Mouse (Mus musculus) lung, postnatal 0 days (tissue): ENCODE data around the gene Mark2. TPM values are rescaled to one million over a fixed set of nuclear protein-coding genes. Genes with fewer than 3 reads are reported as not detected.

ENCODE experiments used
- ATAC-seq: fragments of 200-750 bp; cut with Nextera tagmentation; 2 replicates; pipeline ENCODE4 v1.8.0; 2017; ENCODE audit warnings: moderate library complexity
- DNase-seq: peaks from one replicate; pipeline ENCODE4 v3.0.0-alpha.2; 2016; ENCODE audit warnings: low spot score
- H3K27ac ChIP-seq: fragments of 300-500 bp; sonication (generic); 2 replicates; pipeline ENCODE4 v1.5.1; 2014; ENCODE audit warnings: antibody characterized with exemption, mild to moderate bottlenecking, low read length, mixed read lengths
- H3K27me3 ChIP-seq: fragments of 300-500 bp; sonication (generic); replicated peaks from 2 replicates; pipeline ENCODE4 v1.6.1; 2014; ENCODE audit warnings: low read length, mixed read lengths; ENCODE audit not compliant: insufficient read depth
- H3K36me3 ChIP-seq: fragments of 300-500 bp; sonication (generic); 2 replicates; pipeline ENCODE4 v1.6.1; 2014; ENCODE audit warnings: low read length, mixed read lengths; ENCODE audit not compliant: insufficient read depth
- H3K4me1 ChIP-seq: fragments of 300-500 bp; sonication (generic); 2 replicates; pipeline ENCODE4 v1.6.1; 2014; ENCODE audit warnings: antibody characterized with exemption, low read depth, low read length, mixed read lengths; ENCODE audit not compliant: insufficient read depth
- H3K4me2 ChIP-seq: fragments of 300-500 bp; sonication (generic); replicated peaks from 2 replicates; pipeline ENCODE4 v1.6.1; 2014; ENCODE audit warnings: low read depth, mild to moderate bottlenecking, low read length, moderate library complexity, mixed read lengths
- H3K4me3 ChIP-seq: fragments of 300-500 bp; sonication (generic); 2 replicates; pipeline ENCODE4 v1.5.1; 2014; ENCODE audit warnings: low read depth, low read length
- H3K9ac ChIP-seq: fragments of 300-500 bp; sonication (generic); replicated peaks from 2 replicates; pipeline ENCODE4 v1.6.1; 2014; ENCODE audit warnings: low read depth, mild to moderate bottlenecking
- H3K9me3 ChIP-seq: fragments of 300-500 bp; sonication (generic); 2 replicates; pipeline ENCODE4 v1.6.1; 2016; ENCODE audit warnings: low read length, mixed read lengths
- CTCF ChIP-seq: IDR thresholded peaks from 2 replicates; pipeline ENCODE4 v1.5.1; 2016; ENCODE audit warnings: antibody characterized with exemption, mild to moderate bottlenecking
- EP300 ChIP-seq: IDR thresholded peaks from 2 replicates; pipeline ENCODE4 v1.6.1; 2016; ENCODE audit warnings: antibody characterized with exemption, mild to moderate bottlenecking, control low read depth
- WGBS: fragments of 180-500 bp; shearing (Covaris S2); extraction: QIAGEN DNeasy Blood & Tissue Kit; methylation state at CpG from one replicate; pipeline ENCODE4 v1.1.7; 2014; 5-methylcytosine and 5-hydroxymethylcytosine counted together
- polyA plus RNA-seq: library from polyadenylated mRNA; unstranded; fragments of >200 nt; fragmentation: Nextera tagmentation; extraction: Ambion mirVana; gene quantifications from 2 replicates; pipeline ENCODE4 v1.2.1, GENCODE M21; 2015

Gene Mark2
- polyA plus RNA-seq, 1 experiment from 2014 or later = 29.8 TPM

DNA sequence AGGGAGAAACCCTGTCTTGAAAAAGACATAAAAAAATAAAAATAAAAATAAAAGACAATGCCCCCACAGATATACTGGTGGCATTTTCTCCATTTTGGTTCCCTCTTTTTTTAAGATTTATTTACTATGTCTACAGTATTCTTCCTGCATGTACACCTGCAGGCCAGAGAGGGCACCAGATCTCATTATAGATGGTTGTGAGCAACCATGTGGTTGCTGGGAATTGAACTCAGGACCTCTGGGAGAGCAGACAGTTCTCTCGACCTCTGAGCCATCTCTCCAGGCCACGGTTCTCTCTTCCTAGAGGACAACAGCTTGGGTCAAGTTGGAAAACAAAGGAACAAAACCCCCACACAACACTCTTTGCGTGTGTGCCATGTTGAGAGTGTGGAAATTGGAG, 79.7 kb downstream of the Mark2 start:
- Histone ChIP-seq H3K4me2 (no peak overlapping the region), H3K27me3 (no peaks in the 10 kb centered on the region), H3K9ac (no peak overlapping the region), H3K4me1 (no peaks in the 10 kb centered on the region; the same call in 1 of the 2 replicates), H3K4me3 (no peak overlapping the region), H3K9me3 (no peaks in the 10 kb centered on the region), H3K36me3 (no peaks in the 10 kb centered on the region), H3K27ac (no peak overlapping the region)
- TF ChIP-seq EP300 = no peak
- 91% methylated on average over 3 of the region's 3 CpGs for WGBS
- ATAC-seq = no peak
- no peak for DNase-seq

DNA sequence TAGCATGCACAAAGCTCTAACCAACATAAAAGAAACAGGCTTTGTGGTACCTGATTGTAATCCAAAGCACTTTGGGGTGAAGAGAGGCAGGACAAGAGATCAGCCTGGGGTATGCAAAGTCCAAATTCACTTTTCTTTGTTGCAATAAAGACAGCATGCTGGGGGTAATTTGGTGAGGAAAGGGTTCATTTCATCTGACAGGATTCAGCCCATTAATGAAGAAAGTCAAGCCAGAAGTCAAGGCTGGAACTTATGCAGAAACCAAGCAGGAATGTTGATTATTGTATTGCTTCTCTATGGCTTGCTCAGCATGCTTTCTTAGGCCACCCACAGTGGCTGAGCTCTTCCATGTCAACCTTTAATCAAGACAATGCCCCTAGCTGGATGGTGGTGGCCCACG, 80.2 kb downstream of the Mark2 start:
- no peaks in the 10 kb centered on the region for H3K36me3 ChIP-seq
- H3K27me3 ChIP-seq = no peaks in the 10 kb centered on the region
- TF ChIP-seq EP300 (no peak), CTCF (no peak)
- H3K27ac ChIP-seq = no peak overlapping the region
- no peak overlapping the region for H3K4me2 ChIP-seq
- 86% methylated on average over 1 of the region's 1 CpGs for WGBS
- no peak overlapping the region for H3K9ac ChIP-seq
- no peak overlapping the region for H3K4me3 ChIP-seq
- no peaks in the 10 kb centered on the region; the same call in 1 of the 2 replicates for H3K4me1 ChIP-seq
- no peaks in the 10 kb centered on the region for H3K9me3 ChIP-seq
- ATAC-seq (no peak), DNase-seq (no peak)

DNA sequence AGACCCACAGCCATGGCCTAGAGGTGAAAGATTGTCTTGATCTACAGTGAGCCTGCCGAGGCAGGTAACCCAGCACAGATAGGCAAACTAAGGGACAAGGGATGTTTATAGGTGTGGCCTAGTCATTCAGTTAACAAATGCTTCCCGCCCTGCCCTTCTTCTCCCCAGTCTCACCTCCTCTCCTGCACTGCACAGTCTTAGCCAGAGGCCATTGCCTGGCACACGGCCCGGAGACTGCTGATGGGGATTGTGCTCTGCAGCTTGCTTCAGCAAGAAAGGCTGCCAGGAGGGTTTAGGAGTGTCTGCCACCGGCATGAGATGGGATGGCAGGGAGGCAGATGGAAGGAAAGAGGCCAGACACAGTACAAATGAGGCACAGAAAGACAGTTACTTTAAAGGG, 83.8 kb downstream of the Mark2 start:
- Histone ChIP-seq H3K36me3 (no peaks in the 10 kb centered on the region), H3K9ac (no peak overlapping the region), H3K4me1 (no peaks in the 10 kb centered on the region), H3K9me3 (no peaks in the 10 kb centered on the region), H3K27ac (no peak overlapping the region), H3K4me2 (no peak overlapping the region), H3K27me3 (no peaks in the 10 kb centered on the region), H3K4me3 (no peak overlapping the region)
- 66% methylated on average over 5 of the region's 5 CpGs for WGBS
- ATAC-seq (no peak), DNase-seq (no peak)
- no peak for TF ChIP-seq CTCF
- TF ChIP-seq EP300 = no peak

DNA sequence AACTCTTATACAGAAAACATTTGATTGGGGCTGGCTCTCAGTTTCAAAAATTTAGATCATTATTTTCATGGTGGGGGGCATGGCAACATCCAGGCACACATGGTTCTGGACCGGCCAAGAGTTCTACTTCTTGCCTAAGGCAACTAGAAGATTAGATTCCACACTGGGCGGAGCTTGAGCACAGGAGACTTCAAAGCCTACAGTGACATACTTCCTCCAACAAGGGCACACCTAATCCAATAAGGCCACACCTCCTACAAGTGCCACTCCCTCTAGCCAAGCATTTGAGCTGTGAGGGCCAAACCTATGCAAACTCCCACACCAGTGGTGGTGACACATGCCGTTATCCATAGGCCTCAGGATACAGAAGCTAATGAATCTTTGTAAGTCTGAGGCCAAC, 95.6 kb downstream of the Mark2 start:
- DNase-seq = peak; percentile 36
- ATAC-seq = no peak
- H3K9ac ChIP-seq = no peak overlapping the region
- H3K9me3 ChIP-seq = no peaks in the 10 kb centered on the region
- no peaks in the 10 kb centered on the region for H3K36me3 ChIP-seq
- H3K27ac ChIP-seq = no peak overlapping the region
- no peak overlapping the region for H3K4me3 ChIP-seq
- no peaks in the 10 kb centered on the region for H3K27me3 ChIP-seq
- TF ChIP-seq CTCF (no peak), EP300 (no peak)
- no peak overlapping the region for H3K4me2 ChIP-seq
- H3K4me1 ChIP-seq = no peaks in the 10 kb centered on the region
- 66% methylated on average over 3 of the region's 3 CpGs for WGBS

- under 1% methylated on average over 59 of the region's 80 CpGs for WGBS
- no peaks in the 10 kb centered on the region for H3K36me3 ChIP-seq
Observed at GRCm38 (mm10) chr19:7240782-7241690, 100.6 kb downstream of the Mark2 start, which contains the start of gene Naa40. Naa40 (minus strand) TSS chr19:7241183.

DNA sequence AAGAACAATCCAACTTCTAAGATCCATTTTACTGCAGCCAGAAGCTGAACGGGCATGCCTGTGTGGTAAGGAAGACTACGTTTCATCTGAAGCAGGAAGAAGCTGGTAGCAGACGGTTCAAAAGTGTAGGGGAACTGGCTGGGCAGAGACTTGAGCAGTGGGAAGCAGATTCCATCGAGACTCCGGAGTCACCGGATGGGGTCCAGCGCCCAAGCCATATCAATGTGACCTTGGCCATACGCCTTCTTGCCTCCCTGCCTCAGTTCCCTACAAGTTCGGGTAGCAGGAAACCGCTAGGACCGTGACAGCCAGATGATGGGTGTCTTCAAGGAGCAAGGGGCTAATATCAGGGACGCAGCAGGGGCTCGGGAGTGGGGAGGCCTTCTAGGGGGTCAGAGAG, 101.4 kb downstream of the Mark2 start:
- WGBS = 2% methylated on average over 13 of the region's 13 CpGs
- TF ChIP-seq CTCF = no peak
- no peak for TF ChIP-seq EP300
- no peak for ATAC-seq

More at GRCm38 (mm10) chr19:7240782-7241690, 100.6 kb downstream of the Mark2 start, which contains the start of gene Naa40:
- H3K4me2 ChIP-seq = peak within 1 kb of the TSS; percentile 94
- ATAC-seq = peak; percentile 97
- DNase-seq = peak; percentile 97
- no peak for TF ChIP-seq EP300
- peak; percentile 1; the same call in 1 of the 2 replicates for TF ChIP-seq CTCF
- H3K4me1 ChIP-seq = no peaks in the 10 kb centered on the region
- no peaks in the 10 kb centered on the region for H3K9me3 ChIP-seq
- H3K27me3 ChIP-seq = no peaks in the 10 kb centered on the region
- H3K9ac ChIP-seq = peak within 1 kb of the TSS; percentile 65
- H3K27ac ChIP-seq = peak within 1 kb of the TSS; percentile 51
- peak within 1 kb of the TSS; percentile 74 for H3K4me3 ChIP-seq

More for the DNA sequence above, 101.4 kb downstream of the Mark2 start:
- Histone ChIP-seq H3K9me3 (no peaks in the 10 kb centered on the region), H3K36me3 (no peaks in the 10 kb centered on the region), H3K9ac (peak overlapping the region; percentile 65), H3K4me1 (no peaks in the 10 kb centered on the region), H3K4me2 (peak overlapping the region; percentile 94), H3K4me3 (peak overlapping the region; percentile 74), H3K27me3 (no peaks in the 10 kb centered on the region), H3K27ac (peak overlapping the region; percentile 51)
- no peak for DNase-seq
